Mouse (Mus musculus) neural tube, embryonic 11.5 days (tissue): ENCODE measurements at regions not wholly inside any gene's neighbourhood (a gene's known extent, or its start where the extent isn't known, plus 50 kb on each side); places are given as distances from the start of the nearest gene placed in this dataset.

ENCODE experiments used
- ATAC-seq: fragments of 200-750 bp; cut with Nextera tagmentation; 2 replicates; pipeline ENCODE4 v1.8.0; 2017; ENCODE audit warnings: moderate number of reproducible peaks, mild to moderate bottlenecking, moderate TSS enrichment, moderate library complexity; ENCODE audit not compliant: insufficient read depth, low FRiP score, low TSS enrichment
- DNase-seq: peaks from one replicate; pipeline ENCODE4 v3.0.0-alpha.2; 2015; ENCODE audit warnings: low spot score
- H3K27ac ChIP-seq: fragments of 300-500 bp; sonication (generic); 2 replicates; pipeline ENCODE4 v1.5.1; 2014; ENCODE audit warnings: low read depth, mild to moderate bottlenecking, low read length
- H3K27me3 ChIP-seq: fragments of 300-500 bp; sonication (generic); 2 replicates; pipeline ENCODE4 v1.6.1; 2014; ENCODE audit warnings: mild to moderate bottlenecking, low read length, mixed read lengths; ENCODE audit not compliant: control insufficient read depth, insufficient read depth
- H3K36me3 ChIP-seq: fragments of 300-500 bp; sonication (generic); 2 replicates; pipeline ENCODE4 v1.6.1; 2014; ENCODE audit warnings: mild to moderate bottlenecking, low read length, moderate library complexity, mixed read lengths; ENCODE audit not compliant: control insufficient read depth, insufficient read depth
- H3K4me1 ChIP-seq: fragments of 300-500 bp; sonication (generic); 2 replicates; pipeline ENCODE4 v1.6.1; 2014; ENCODE audit warnings: low read length, mixed read lengths; ENCODE audit not compliant: control insufficient read depth, insufficient read depth
- H3K4me2 ChIP-seq: fragments of 300-500 bp; sonication (generic); 2 replicates; pipeline ENCODE4 v1.6.1; 2014; ENCODE audit warnings: low read depth, mild to moderate bottlenecking, moderate library complexity
- H3K4me3 ChIP-seq: fragments of 300-500 bp; sonication (generic); 2 replicates; pipeline ENCODE4 v1.5.1; 2014; ENCODE audit warnings: low read depth, low read length
- H3K9ac ChIP-seq: fragments of 300-500 bp; sonication (generic); 2 replicates; pipeline ENCODE4 v1.6.1; 2014; ENCODE audit warnings: mild to moderate bottlenecking, low read length
- H3K9me3 ChIP-seq: fragments of 300-500 bp; sonication (generic); 2 replicates; pipeline ENCODE4 v1.6.1; 2016; ENCODE audit warnings: low read length; ENCODE audit not compliant: control insufficient read depth
- WGBS: fragments of 180-500 bp; shearing (Covaris S2); extraction: QIAGEN DNeasy Blood & Tissue Kit; methylation state at CpG from one replicate; pipeline ENCODE4 v1.1.7; 2014; 5-methylcytosine and 5-hydroxymethylcytosine counted together

- Histone ChIP-seq H3K36me3 (no peaks in the 10 kb centered on the region), H3K27ac (no peak overlapping the region), H3K9me3 (no peaks in the 10 kb centered on the region), H3K4me3 (no peak overlapping the region), H3K9ac (no peak overlapping the region), H3K4me1 (no peaks in the 10 kb centered on the region), H3K4me2 (no peak overlapping the region), H3K27me3 (no peaks in the 10 kb centered on the region)
- no peak for DNase-seq
- ATAC-seq: no peak
- 85% methylated on average over 2 of the region's 2 CpGs for WGBS
Observed at GRCm38 (mm10) chr3:39264671-39265430, 378.1 kb downstream of the Fat4 start.

DNA sequence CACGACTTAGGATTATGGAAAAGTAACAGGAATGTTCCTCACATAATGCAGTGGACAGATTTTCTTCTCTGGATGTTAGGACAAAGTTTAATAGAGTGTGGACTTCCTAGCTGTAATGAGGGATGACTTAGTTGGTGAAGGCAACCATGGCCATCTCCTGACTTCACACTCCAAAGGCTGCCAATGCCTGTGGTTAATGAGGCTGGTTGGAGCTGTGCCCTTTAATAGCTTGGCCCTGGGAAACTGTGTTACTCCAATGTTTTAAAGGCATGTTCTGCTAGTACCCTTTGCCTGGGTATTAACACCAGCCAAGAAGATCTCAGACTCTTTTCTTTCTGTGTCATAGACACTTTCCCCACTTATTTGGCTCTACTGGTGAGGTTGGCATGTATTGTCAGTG lies 378.9 kb downstream of the Fat4 start:
- no peaks in the 10 kb centered on the region for H3K36me3 ChIP-seq
- H3K27ac ChIP-seq: no peak overlapping the region
- WGBS: 97% methylated on average over 1 of the region's 1 CpGs
- no peak overlapping the region for H3K9ac ChIP-seq
- DNase-seq: no peak
- H3K9me3 ChIP-seq: no peaks in the 10 kb centered on the region
- no peaks in the 10 kb centered on the region for H3K27me3 ChIP-seq
- H3K4me3 ChIP-seq: no peak overlapping the region
- ATAC-seq: no peak
- H3K4me2 ChIP-seq: no peak overlapping the region
- H3K4me1 ChIP-seq: no peaks in the 10 kb centered on the region

DNA sequence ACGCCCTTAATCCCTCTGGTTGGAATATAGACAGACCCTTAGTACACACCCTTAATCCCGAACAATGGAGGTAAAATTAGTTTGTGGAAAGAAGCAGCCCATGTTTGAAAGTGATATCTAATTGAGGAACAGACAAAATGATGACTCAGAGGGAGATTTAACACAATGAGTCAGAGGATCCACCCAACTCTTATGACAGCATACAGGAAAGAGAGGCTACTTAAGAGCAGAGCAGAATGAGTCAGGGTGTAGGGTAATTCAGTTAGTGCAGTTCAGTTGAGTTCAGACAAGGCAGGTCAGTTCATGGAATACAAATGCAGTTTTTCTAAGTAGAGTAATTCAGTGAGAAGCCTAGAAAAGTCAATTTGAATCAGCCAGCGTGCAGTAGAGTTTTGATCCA lies 382.6 kb downstream of the Fat4 start:
- H3K4me3 ChIP-seq: no peak overlapping the region
- ATAC-seq (no peak), DNase-seq (no peak)
- no peak overlapping the region for H3K27ac ChIP-seq
- 85% methylated on average over 3 of the region's 3 CpGs for WGBS
- no peaks in the 10 kb centered on the region for H3K4me1 ChIP-seq
- no peaks in the 10 kb centered on the region for H3K9me3 ChIP-seq
- no peaks in the 10 kb centered on the region for H3K27me3 ChIP-seq
- no peak overlapping the region for H3K4me2 ChIP-seq
- H3K36me3 ChIP-seq: no peaks in the 10 kb centered on the region
- no peak overlapping the region for H3K9ac ChIP-seq

- H3K36me3 ChIP-seq: no peaks in the 10 kb centered on the region
- H3K27me3 ChIP-seq: no peaks in the 10 kb centered on the region
- no peak for DNase-seq
- no peak for ATAC-seq
- no peak overlapping the region for H3K4me3 ChIP-seq
- H3K9me3 ChIP-seq: no peaks in the 10 kb centered on the region
- 96% methylated on average over 1 of the region's 1 CpGs for WGBS
- H3K27ac ChIP-seq: no peak overlapping the region
- no peak overlapping the region for H3K9ac ChIP-seq
- H3K4me2 ChIP-seq: no peak overlapping the region
- no peaks in the 10 kb centered on the region for H3K4me1 ChIP-seq
Observed at GRCm38 (mm10) chr3:39272616-39273015, 385.9 kb downstream of the Fat4 start.

- Histone ChIP-seq H3K4me1 (no peaks in the 10 kb centered on the region), H3K4me2 (no peak overlapping the region), H3K9ac (no peak overlapping the region), H3K27me3 (no peaks in the 10 kb centered on the region), H3K4me3 (no peak overlapping the region), H3K36me3 (no peaks in the 10 kb centered on the region), H3K9me3 (no peaks in the 10 kb centered on the region), H3K27ac (no peak overlapping the region)
- ATAC-seq (no peak), DNase-seq (no peak)
- WGBS: 73% methylated on average over 4 of the region's 4 CpGs
Observed at GRCm38 (mm10) chr3:39276897-39277296, 390.2 kb downstream of the Fat4 start.

GRCm38 (mm10) chr3:39277310-39277709 lies 390.6 kb downstream of the Fat4 start:
- DNase-seq (no peak), ATAC-seq (no peak)
- Histone ChIP-seq H3K27me3 (no peaks in the 10 kb centered on the region), H3K9me3 (no peaks in the 10 kb centered on the region), H3K4me1 (no peaks in the 10 kb centered on the region), H3K36me3 (no peaks in the 10 kb centered on the region), H3K9ac (no peak overlapping the region), H3K4me3 (no peak overlapping the region), H3K4me2 (no peak overlapping the region), H3K27ac (no peak overlapping the region)
- WGBS: 66% methylated on average over 6 of the region's 6 CpGs

GRCm38 (mm10) chr3:39295255-39295654 lies 408.5 kb downstream of the Fat4 start:
- WGBS: 91% methylated on average over 3 of the region's 3 CpGs
- Histone ChIP-seq H3K36me3 (no peaks in the 10 kb centered on the region), H3K4me1 (no peaks in the 10 kb centered on the region), H3K9me3 (no peaks in the 10 kb centered on the region), H3K4me3 (no peak overlapping the region), H3K9ac (no peak overlapping the region), H3K27me3 (no peaks in the 10 kb centered on the region), H3K27ac (no peak overlapping the region), H3K4me2 (no peak overlapping the region)
- ATAC-seq (no peak), DNase-seq (no peak)

DNA sequence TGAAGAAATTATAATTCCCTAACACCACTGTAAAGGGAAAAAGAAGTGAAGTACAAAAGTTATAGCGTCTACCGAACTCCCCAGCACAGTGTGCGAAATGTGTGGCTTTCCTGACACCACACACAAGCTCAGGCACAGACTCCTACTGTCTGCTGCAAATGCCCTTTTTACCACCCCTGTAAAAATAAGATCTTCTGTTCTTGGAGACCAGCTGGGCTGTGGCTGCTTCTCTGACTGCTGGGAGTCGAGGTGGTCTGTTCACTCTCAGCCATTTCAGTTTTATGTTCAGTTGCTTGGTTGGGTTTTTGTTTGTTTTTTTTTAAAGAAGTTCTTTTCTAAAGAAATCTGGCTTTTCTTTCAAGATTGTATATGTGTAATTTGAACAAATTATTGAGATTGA lies 409.5 kb downstream of the Fat4 start:
- H3K36me3 ChIP-seq: no peaks in the 10 kb centered on the region
- H3K27ac ChIP-seq: no peak overlapping the region
- no peak overlapping the region for H3K4me2 ChIP-seq
- DNase-seq: no peak
- no peaks in the 10 kb centered on the region for H3K9me3 ChIP-seq
- H3K9ac ChIP-seq: no peak overlapping the region
- H3K4me3 ChIP-seq: no peak overlapping the region
- H3K27me3 ChIP-seq: no peaks in the 10 kb centered on the region
- 68% methylated on average over 4 of the region's 4 CpGs for WGBS
- no peaks in the 10 kb centered on the region for H3K4me1 ChIP-seq
- ATAC-seq: no peak

DNA sequence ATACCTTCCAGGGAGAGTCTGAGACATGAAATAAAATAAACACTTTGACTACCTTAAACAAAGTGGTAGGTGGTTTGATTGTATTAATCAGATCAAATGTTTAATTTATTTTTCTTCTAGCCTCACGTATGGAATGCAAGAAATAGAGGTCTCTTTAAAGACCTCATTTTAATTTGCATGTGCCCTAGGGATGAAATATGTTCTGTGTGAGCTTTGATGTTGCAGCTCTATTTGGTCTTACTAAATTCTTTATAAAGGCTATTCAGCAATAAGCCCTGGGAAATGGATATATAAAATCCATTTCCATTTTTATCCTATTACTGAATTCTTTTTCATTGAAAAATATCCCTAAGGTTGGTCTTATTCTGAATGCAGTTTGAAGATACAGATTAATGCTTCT lies 422.7 kb downstream of the Fat4 start:
- Histone ChIP-seq H3K36me3 (no peaks in the 10 kb centered on the region), H3K27me3 (no peaks in the 10 kb centered on the region), H3K4me2 (no peak overlapping the region), H3K9ac (no peak overlapping the region), H3K27ac (no peak overlapping the region), H3K9me3 (no peaks in the 10 kb centered on the region), H3K4me3 (no peak overlapping the region), H3K4me1 (no peaks in the 10 kb centered on the region)
- WGBS: 85% methylated on average over 1 of the region's 1 CpGs
- DNase-seq: no peak
- ATAC-seq: no peak
